Mouse (Mus musculus) forebrain, embryonic 11.5 days (tissue): ENCODE measurements around the gene Plin4. TPM values are rescaled to one million over a fixed set of nuclear protein-coding genes. Genes with fewer than 3 reads are reported as not detected.

Experiments
- ATAC-seq: fragments of 200-750 bp; cut with Nextera tagmentation; replicated peaks from 2 replicates; pipeline ENCODE4 v1.8.0; 2017; ENCODE audit warnings: moderate TSS enrichment; ENCODE audit not compliant: low FRiP score
- DNase-seq: peaks from one replicate; pipeline ENCODE4 v3.0.0-alpha.2; 2017; ENCODE audit warnings: low spot score
- H3K27ac ChIP-seq: fragments of 300-500 bp; sonication (generic); 2 replicates; pipeline ENCODE4 v1.5.1; 2014; ENCODE audit warnings: low read depth, low read length
- H3K27me3 ChIP-seq: fragments of 300-500 bp; sonication (generic); 2 replicates; pipeline ENCODE4 v1.6.1; 2014; ENCODE audit warnings: mild to moderate bottlenecking, low read length, mixed read lengths; ENCODE audit not compliant: control insufficient read depth, insufficient read depth
- H3K36me3 ChIP-seq: fragments of 300-500 bp; sonication (generic); 2 replicates; pipeline ENCODE4 v1.6.1; 2014; ENCODE audit warnings: mild to moderate bottlenecking, low read length, moderate library complexity, mixed read lengths; ENCODE audit not compliant: control insufficient read depth, insufficient read depth
- H3K4me1 ChIP-seq: fragments of 300-500 bp; sonication (generic); replicated peaks from 2 replicates; pipeline ENCODE4 v1.6.1; 2014; ENCODE audit warnings: low read length, mixed read lengths; ENCODE audit not compliant: control insufficient read depth, insufficient read depth
- H3K4me2 ChIP-seq: fragments of 300-500 bp; sonication (generic); 2 replicates; pipeline ENCODE4 v1.6.1; 2014; ENCODE audit warnings: low read depth, mild to moderate bottlenecking, low read length, moderate library complexity, mixed read lengths; ENCODE audit not compliant: severe bottlenecking
- H3K4me3 ChIP-seq: fragments of 300-500 bp; sonication (generic); 2 replicates; pipeline ENCODE4 v1.5.1; 2014; ENCODE audit warnings: low read depth, low read length
- H3K9ac ChIP-seq: fragments of 300-500 bp; sonication (generic); 2 replicates; pipeline ENCODE4 v1.6.1; 2014; ENCODE audit warnings: low read length
- H3K9me3 ChIP-seq: fragments of 300-500 bp; sonication (generic); 2 replicates; pipeline ENCODE4 v1.6.1; 2016; ENCODE audit warnings: low read length, mixed read lengths; ENCODE audit not compliant: control insufficient read depth
- WGBS: fragments of 180-500 bp; shearing (Covaris S2); extraction: QIAGEN DNeasy Blood & Tissue Kit; methylation state at CpG from one replicate; pipeline ENCODE4 v1.1.7; 2014; 5-methylcytosine and 5-hydroxymethylcytosine counted together
- polyA plus RNA-seq: library from polyadenylated mRNA; unstranded; fragments of >200 nt; fragmentation: Nextera tagmentation; extraction: Ambion mirVana; gene quantifications from 2 replicates; pipeline ENCODE4 v1.2.1, GENCODE M21; 2014

Plin4 gene
- polyA plus RNA-seq, result 0.07 TPM in 2 replicates

DNA sequence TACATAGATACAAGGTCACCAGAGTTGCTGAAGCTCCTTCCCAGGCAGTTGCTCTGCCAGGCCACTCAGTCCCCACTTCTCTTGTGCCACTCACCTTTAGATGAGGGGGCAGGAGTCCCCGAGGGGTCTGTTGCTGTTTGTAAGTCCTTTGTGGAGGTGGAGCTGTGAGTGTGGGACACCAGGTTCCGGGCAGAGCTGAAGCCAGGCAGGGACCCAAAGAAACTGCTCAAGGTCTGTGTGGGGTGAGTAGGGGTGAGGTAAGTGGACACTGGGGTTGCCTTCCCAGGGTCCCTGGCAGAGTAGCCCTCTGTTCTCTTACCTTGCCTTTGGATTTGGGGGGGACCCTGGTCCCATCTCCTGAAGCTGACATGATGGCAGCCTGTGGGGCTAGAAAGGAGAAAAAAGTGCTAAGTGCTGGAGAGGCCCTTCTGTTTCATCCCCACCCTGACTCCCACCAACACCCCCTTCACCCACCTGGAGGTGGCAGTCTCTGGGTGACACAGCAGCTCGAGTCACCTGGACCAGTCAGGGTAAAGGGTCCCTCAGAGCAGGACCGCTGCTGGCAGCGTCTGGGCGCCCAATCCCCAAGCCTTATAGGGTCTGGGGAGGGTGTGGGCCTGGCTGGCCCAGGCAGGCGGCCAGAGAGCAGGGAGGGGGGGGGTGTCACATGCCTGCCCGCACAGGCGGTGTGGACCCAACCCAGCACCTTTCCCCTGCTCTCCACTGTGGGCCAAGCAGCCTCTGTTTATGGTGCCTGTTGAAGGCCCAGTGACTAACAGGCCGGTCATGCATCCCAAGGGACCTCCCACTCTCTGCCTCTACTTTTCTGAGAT, at the start of gene Plin4:
TSS of gene Plin4 (minus strand) at position 585 of the 833 bp plus-strand sequence.
- no peak within 1 kb of the TSS for H3K4me3 ChIP-seq
- H3K36me3 ChIP-seq, result no peaks in the 10 kb centered on the region
- no peak within 1 kb of the TSS for H3K27ac ChIP-seq
- H3K4me2 ChIP-seq, result no peak within 1 kb of the TSS
- H3K9me3 ChIP-seq, result no peaks in the 10 kb centered on the region
- H3K9ac ChIP-seq, result no peak within 1 kb of the TSS
- no peak for ATAC-seq
- H3K4me1 ChIP-seq, result no peaks in the 10 kb centered on the region
- no peak for DNase-seq
- no peaks in the 10 kb centered on the region for H3K27me3 ChIP-seq
- 59% methylated on average over 10 of the region's 10 CpGs for WGBS

DNA sequence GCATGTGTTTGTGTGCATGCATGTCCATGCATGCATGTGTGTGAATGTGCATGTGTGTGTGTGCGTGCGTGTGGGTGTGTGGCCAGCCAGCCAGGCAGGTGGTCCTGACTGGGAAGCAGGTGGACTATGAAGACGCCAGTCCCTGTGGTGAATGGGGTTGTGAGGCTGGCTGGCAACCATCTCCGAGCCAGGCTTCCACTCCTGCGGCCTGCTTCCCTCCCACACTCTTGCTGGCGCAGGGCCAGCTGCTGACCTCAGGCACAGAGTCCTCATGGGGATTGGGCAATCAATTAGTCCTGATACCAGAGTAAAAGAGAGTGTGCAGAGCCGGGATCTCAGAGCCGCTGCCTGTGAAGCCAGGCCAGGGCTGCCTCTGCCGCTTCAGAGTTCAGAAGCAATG, 44.0 kb upstream of the Plin4 start:
- peak; percentile 45; the same call in 1 of the 2 replicates for ATAC-seq
- Histone ChIP-seq H3K27ac (no peak overlapping the region), H3K9ac (no peak overlapping the region), H3K9me3 (no peaks in the 10 kb centered on the region), H3K4me2 (no peak overlapping the region), H3K27me3 (peaks cover 13% of the 10 kb centered on the region), H3K4me1 (peaks cover 7% of the 10 kb centered on the region), H3K36me3 (no peaks in the 10 kb centered on the region), H3K4me3 (no peak overlapping the region)
- 51% methylated on average over 9 of the region's 9 CpGs for WGBS
- DNase-seq, result peak; percentile 65

DNA sequence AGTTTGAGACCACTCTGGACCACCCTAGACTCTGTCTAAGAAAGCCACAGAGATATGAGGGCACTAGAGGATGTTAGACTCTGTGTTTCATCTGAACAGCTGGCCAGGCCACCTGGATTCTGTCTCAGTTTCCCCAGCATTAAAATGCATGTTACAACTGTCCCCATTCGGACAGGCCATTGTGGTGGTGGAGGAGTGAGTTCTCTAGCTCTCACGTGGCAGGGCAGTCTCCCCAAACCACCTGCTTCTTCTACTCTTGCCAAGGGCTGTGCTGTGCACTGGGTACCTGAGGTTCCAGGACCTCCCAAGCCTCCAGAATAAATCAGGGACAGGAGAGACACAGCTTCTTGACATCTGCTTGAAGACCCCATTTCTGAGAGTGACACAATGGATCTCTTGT, 40.3 kb upstream of the Plin4 start:
- Histone ChIP-seq H3K4me3 (no peak overlapping the region), H3K4me1 (peaks cover 7% of the 10 kb centered on the region), H3K4me2 (no peak overlapping the region), H3K9me3 (no peaks in the 10 kb centered on the region), H3K36me3 (no peaks in the 10 kb centered on the region), H3K27me3 (peaks cover 22% of the 10 kb centered on the region), H3K27ac (no peak overlapping the region), H3K9ac (no peak overlapping the region)
- no peak for DNase-seq
- WGBS, result 42% methylated on average over 2 of the region's 2 CpGs
- ATAC-seq, result no peak

DNA sequence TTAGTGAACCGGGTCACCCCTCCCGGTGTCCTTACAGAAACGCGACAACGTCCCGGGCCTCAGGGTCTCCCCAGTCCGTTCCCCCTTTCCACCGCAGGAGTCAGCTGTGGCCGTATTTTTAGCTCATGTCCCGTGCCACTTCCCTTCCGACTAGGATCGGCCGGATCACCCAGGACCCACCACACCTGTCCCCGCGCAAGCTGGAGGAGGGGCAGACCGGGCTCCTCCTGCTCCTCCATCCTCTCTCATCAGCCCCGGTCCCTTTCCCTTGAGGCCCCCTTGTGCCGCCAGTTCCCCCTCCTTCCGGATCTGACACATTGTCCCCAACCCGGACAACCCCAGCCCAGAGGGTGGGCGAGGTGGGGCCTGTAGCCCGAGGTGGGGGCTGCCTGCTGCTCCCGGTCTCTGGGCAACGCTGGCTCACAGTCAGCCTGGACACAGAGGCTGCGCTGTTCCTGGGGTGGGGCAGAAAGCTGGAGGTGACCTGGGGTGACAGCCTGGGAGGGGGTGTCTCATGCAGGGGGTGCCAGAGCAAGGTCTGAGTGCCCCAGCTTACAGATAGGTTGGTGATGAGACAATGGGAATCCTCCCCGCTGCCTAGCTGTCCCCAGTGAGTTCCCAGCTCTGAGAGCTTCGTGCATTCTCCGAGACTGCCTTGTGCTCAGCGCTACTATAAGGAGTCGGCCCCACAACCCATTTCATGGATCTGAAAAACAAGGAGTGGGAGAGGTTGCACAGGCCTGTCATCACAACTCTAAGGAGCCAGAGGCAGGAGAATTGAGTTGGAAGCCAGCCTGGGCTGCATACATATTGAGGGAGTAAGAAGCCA, 39.4 kb upstream of the Plin4 start:
- no peak overlapping the region for H3K27ac ChIP-seq

DNA sequence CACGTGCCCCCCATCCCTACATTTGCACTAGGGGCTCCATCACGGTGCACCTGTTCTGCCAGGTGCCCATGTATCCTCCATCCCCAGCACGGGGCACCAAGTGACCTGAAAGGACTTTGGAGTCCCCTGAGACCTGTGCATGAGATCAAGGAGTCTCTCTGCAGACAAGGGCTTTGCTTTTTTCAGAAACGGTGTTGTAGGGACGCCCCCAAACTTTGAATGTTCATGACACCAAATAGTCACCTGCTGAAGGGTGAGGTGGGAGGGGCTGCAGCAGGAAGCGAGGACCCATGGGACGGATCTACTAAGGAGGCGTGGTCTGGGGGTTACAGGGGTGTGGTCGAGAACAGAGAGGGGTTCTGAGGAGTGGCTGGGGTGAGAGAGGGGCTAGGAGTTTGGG, 38.7 kb upstream of the Plin4 start:
- no peaks in the 10 kb centered on the region for H3K9me3 ChIP-seq
- H3K36me3 ChIP-seq, result no peaks in the 10 kb centered on the region
- DNase-seq, result no peak
- H3K9ac ChIP-seq, result no peak overlapping the region; the same call in 1 of the 2 replicates
- H3K4me1 ChIP-seq, result peaks cover 5% of the 10 kb centered on the region
- H3K4me2 ChIP-seq, result no peak overlapping the region; the same call in 1 of the 2 replicates
- peaks cover 22% of the 10 kb centered on the region for H3K27me3 ChIP-seq
- WGBS, result 21% methylated on average over 9 of the region's 9 CpGs
- H3K27ac ChIP-seq, result no peak overlapping the region
- H3K4me3 ChIP-seq, result no peak overlapping the region
- no peak for ATAC-seq

More for the DNA sequence above, 39.4 kb upstream of the Plin4 start:
- Histone ChIP-seq H3K4me3 (peak overlapping the region; percentile 9; the same call in 1 of the 2 replicates), H3K9ac (peak overlapping the region; percentile 35), H3K9me3 (no peaks in the 10 kb centered on the region), H3K36me3 (no peaks in the 10 kb centered on the region), H3K4me1 (peaks cover 6% of the 10 kb centered on the region), H3K4me2 (peak overlapping the region; percentile 37), H3K27me3 (peaks cover 22% of the 10 kb centered on the region)
- peak; percentile 19; the same call in 1 of the 2 replicates for ATAC-seq
- WGBS, result 1% methylated on average over 30 of the region's 30 CpGs
- DNase-seq, result no peak

DNA sequence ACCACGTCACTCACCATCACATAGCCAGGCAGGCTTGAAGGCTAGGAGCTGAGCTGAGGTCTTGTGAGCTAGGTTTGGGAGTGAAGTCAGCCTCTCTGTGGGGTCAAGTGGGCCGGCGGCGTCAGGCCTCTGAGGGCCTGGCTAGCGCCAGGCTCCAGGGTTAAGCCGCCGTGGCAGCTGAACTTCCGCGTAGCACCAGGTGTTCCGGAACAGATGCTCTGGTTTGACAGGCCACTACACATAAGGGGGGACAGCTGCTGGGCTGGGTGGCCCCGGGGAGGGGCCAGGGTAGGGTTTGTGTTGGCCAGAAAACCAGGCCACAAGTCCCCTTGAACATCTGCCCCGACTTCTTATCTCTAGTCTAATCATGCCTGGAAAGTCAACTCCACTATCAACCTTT, 37.8 kb upstream of the Plin4 start:
- Histone ChIP-seq H3K9ac (no peak overlapping the region), H3K27me3 (peaks cover 22% of the 10 kb centered on the region), H3K36me3 (no peaks in the 10 kb centered on the region), H3K27ac (no peak overlapping the region), H3K4me1 (peaks cover 6% of the 10 kb centered on the region), H3K4me3 (no peak overlapping the region), H3K9me3 (no peaks in the 10 kb centered on the region), H3K4me2 (no peak overlapping the region)
- 71% methylated on average over 12 of the region's 12 CpGs for WGBS
- DNase-seq, result no peak
- no peak for ATAC-seq

DNA sequence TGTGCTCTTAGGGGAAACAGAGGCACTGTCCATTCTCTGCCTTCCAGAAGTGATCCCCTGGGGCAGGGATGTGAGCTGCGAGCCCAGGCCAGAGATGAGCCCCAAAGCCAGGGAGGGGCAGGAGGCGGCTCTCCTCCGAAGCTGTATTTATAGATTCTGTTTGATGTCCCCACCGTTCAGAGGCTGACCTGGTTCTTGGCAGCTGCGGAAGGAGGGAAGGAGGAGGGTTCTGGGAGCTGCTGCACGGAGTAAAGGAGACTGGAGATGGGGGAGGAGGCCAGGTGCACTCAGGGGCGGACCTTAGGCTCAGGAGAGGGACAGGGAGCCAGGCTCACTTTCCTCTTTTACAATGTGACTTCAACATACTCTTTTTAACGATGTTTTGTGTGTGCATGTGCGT, 36.5 kb upstream of the Plin4 start:
- no peaks in the 10 kb centered on the region for H3K36me3 ChIP-seq
- H3K9me3 ChIP-seq, result no peaks in the 10 kb centered on the region
- no peak overlapping the region for H3K4me2 ChIP-seq
- H3K4me3 ChIP-seq, result no peak overlapping the region
- H3K27ac ChIP-seq, result no peak overlapping the region
- peaks cover 17% of the 10 kb centered on the region for H3K4me1 ChIP-seq
- DNase-seq (no peak), ATAC-seq (no peak)
- 26% methylated on average over 9 of the region's 9 CpGs for WGBS
- no peak overlapping the region for H3K9ac ChIP-seq
- peaks cover 30% of the 10 kb centered on the region for H3K27me3 ChIP-seq

DNA sequence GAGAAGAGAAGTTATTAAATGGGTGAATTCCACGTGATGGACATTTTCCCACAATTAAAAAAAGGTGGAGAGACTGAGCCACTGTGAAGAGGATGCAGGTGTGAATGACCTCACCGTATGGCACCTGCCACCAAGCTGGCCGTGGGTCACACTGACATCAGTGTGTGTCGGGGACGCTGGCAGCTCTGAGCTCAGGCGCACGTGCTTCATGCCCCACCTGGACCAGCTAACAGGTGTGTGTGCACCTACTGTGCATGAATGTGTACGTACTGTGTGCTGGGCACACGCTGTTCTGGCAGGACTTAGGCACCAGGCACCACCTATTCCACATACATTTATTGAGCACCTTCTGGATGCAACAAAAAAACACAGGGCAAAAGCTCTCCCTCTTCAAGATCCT, 34.9 kb upstream of the Plin4 start:
- Histone ChIP-seq H3K4me2 (no peak overlapping the region), H3K4me3 (no peak overlapping the region), H3K4me1 (peaks cover 17% of the 10 kb centered on the region), H3K27me3 (peaks cover 37% of the 10 kb centered on the region), H3K27ac (no peak overlapping the region), H3K9ac (no peak overlapping the region), H3K36me3 (no peaks in the 10 kb centered on the region), H3K9me3 (no peaks in the 10 kb centered on the region)
- DNase-seq, result no peak
- WGBS, result 78% methylated on average over 9 of the region's 9 CpGs
- ATAC-seq, result no peak
